Mouse (Mus musculus): ENCODE data around the gene Socs5. TPM values are rescaled to one million over a fixed set of nuclear protein-coding genes. Genes with fewer than 3 reads are reported as not detected.

Gene Socs5
- 4.9 and 7.0 TPM in 2 replicates for polyA plus RNA-seq (2012)

GRCm38 (mm10) chr17:87107623-87108221 lies at the start of gene Socs5:
TSS of gene Socs5 (plus strand) at chr17:87107679.

Other genes starting within 250 kb of the Socs5 start
- gene Tmem247, start 190.3 kb upstream of the Socs5 start, polyA plus RNA-seq (2012), result not detected in 2 replicates
- not detected in 2 replicates for gene Atp6v1e2, start 159.8 kb upstream of the Socs5 start, polyA plus RNA-seq (2012)
- 4.5 and 4.8 TPM in 2 replicates for gene Rhoq, start 144.6 kb upstream of the Socs5 start, polyA plus RNA-seq (2012)
- gene Pigf, start 82.3 kb upstream of the Socs5 start, polyA plus RNA-seq (2012), result 2.2 and 2.5 TPM in 2 replicates
- gene Cript, start 82.1 kb upstream of the Socs5 start, polyA plus RNA-seq (2012), result 1.6 and 3.8 TPM in 2 replicates
- 22.8 and 30.7 TPM in 2 replicates for gene Mcfd2, start 158.3 kb downstream of the Socs5 start, polyA plus RNA-seq (2012)
- gene Ttc7, start 175.2 kb downstream of the Socs5 start, polyA plus RNA-seq (2012), result 112 and 119 TPM in 2 replicates

Measured in megakaryocyte-erythroid progenitor cell, adult 5 weeks (primary cell).